Mouse (Mus musculus) G1E (cell line): ENCODE data around the gene Krt26. TPM values are rescaled to one million over a fixed set of nuclear protein-coding genes. Genes with fewer than 3 reads are reported as not detected.

ENCODE experiments used
- ATAC-seq: 2 replicates; pipeline ENCODE4 v1.8.0; 2016; ENCODE audit warnings: mild to moderate bottlenecking; ENCODE audit not compliant: insufficient number of reproducible peaks, poor library complexity, low FRiP score, severe bottlenecking; ENCODE audit errors: extremely low read depth
- DNase-seq: peaks from one replicate; pipeline ENCODE4 v3.0.0; 2012; ENCODE audit warnings: low spot score
- H3K27me3 ChIP-seq: 2 replicates; pipeline ENCODE4 v1.6.1; 2012; ENCODE audit warnings: mild to moderate bottlenecking, low read length, inconsistent platforms; ENCODE audit not compliant: insufficient read depth
- H3K36me3 ChIP-seq: replicated peaks from 2 replicates; pipeline ENCODE3; 2012; ENCODE audit warnings: mild to moderate bottlenecking, inconsistent platforms
- H3K4me1 ChIP-seq: 2 replicates; pipeline ENCODE4 v1.6.1; 2012; ENCODE audit warnings: low read depth, low read length, inconsistent platforms, mixed read lengths; ENCODE audit not compliant: insufficient read depth
- H3K4me3 ChIP-seq: 2 replicates; pipeline ENCODE4 v1.5.1; 2012; ENCODE audit warnings: low read depth, mild to moderate bottlenecking, inconsistent platforms, low read length, moderate library complexity, mixed read lengths
- H3K9me3 ChIP-seq: replicated peaks from 2 replicates; pipeline ENCODE4 v1.6.1; 2012; ENCODE audit warnings: inconsistent platforms
- CTCF ChIP-seq: IDR thresholded peaks from 2 replicates; pipeline ENCODE4 v1.5.1; 2012; ENCODE audit warnings: low read depth, low read length, inconsistent platforms, mixed read lengths
- GATA1 ChIP-seq: IDR thresholded peaks from 2 replicates; pipeline ENCODE4 v1.6.1; 2012; ENCODE audit warnings: borderline replicate concordance, low read length, inconsistent platforms, mixed read lengths
- GATA2 ChIP-seq: IDR thresholded peaks from 2 replicates; pipeline ENCODE4 v1.6.1; 2012; ENCODE audit warnings: low read depth, low read length, inconsistent platforms, borderline replicate concordance
- POLR2AphosphoS5 ChIP-seq: IDR thresholded peaks from 2 replicates; pipeline ENCODE4 v1.6.1; 2012; ENCODE audit warnings: low read depth, low read length, inconsistent platforms; ENCODE audit not compliant: insufficient replicate concordance
- TAL1 ChIP-seq: conservative IDR thresholded peaks from 2 replicates; pipeline ENCODE4 v1.6.1; 2012; ENCODE audit warnings: low read depth, low read length, inconsistent platforms, mixed read lengths
- polyA plus RNA-seq: library from polyadenylated mRNA; stranded (reverse); fragments of >175 nt; gene quantifications from 2 replicates; pipeline ENCODE4 v1.2.3, GENCODE M21; 2012
- total RNA-seq, 2 experiments: library from RNA; stranded (forward) in 1 of 2; stranded (reverse) in 1 of 2; fragments of 200-1000 nt in 1 of 2; fragments of >200 nt in 1 of 2; fragmentation: Nextera tagmentation in 1 of 2; gene quantifications; 2 replicates each; pipeline ENCODE4 v1.2.3; 2014 to 2017

Krt26 gene
- total and polyA plus RNA-seq, 3 experiments = 0.11 TPM; not detected in 2

DNA sequence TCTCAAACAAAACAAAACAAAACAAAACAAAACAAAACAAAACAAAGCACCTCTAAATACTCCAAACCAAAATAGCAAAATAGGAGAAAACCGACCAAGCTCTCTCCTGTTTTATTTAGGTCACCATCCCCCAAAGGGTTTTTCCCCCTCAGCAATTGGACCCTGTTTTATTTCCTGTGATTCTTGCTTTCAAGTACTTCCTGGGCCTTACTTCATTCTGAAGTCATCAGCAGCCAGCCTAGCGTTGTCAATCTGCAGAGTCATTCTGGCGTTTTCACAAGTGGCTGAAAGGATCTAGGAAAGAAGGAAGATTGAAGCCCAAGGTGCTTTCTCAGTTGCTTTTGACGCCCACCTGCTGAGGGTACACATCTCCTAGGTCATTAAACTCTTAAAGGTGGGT, 54.4 kb downstream of the Krt26 start:
- H3K9me3 ChIP-seq = no peaks in the 10 kb centered on the region
- no peaks in the 10 kb centered on the region for H3K4me1 ChIP-seq
- H3K27me3 ChIP-seq = peaks cover 10% of the 10 kb centered on the region; the same call in 1 of the 2 replicates
- no peaks in the 10 kb centered on the region for H3K36me3 ChIP-seq
- H3K4me3 ChIP-seq = no peak overlapping the region
- no peak for DNase-seq
- ATAC-seq = no peak
- TF ChIP-seq POLR2AphosphoS5 (no peak), CTCF (no peak), GATA1 (no peak), GATA2 (no peak), TAL1 (no peak)

- no peak for DNase-seq
- H3K4me3 ChIP-seq = no peak overlapping the region
- no peaks in the 10 kb centered on the region for H3K36me3 ChIP-seq
- H3K27me3 ChIP-seq = peaks cover 10% of the 10 kb centered on the region; the same call in 1 of the 2 replicates
- TF ChIP-seq GATA1 (no peak), POLR2AphosphoS5 (no peak), TAL1 (no peak), CTCF (no peak), GATA2 (no peak)
- H3K9me3 ChIP-seq = no peaks in the 10 kb centered on the region
- H3K4me1 ChIP-seq = no peaks in the 10 kb centered on the region
- ATAC-seq = no peak
Measured at GRCm38 (mm10) chr11:99281116-99281515, 56.6 kb downstream of the Krt26 start.

DNA sequence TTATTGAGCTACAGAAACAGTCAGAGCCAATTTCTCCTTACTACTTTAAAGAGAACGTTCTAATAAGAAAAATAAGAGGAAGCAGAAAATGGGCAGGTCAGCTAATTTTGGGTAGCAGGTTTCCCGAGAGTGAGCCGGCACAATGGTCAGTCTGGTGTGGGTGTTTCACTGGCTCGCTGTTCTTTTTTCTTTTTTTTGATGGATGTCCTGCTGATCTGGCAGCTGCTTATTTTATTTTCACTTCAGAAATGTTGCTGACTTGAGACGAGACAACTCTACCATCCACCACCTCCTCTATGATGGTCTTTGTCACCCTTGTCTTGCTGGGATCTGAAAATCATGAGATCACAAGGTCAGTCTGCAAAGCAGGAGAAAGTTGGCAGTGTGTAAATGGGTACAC, 57.8 kb downstream of the Krt26 start:
- H3K36me3 ChIP-seq = no peaks in the 10 kb centered on the region
- ATAC-seq (no peak), DNase-seq (no peak)
- H3K9me3 ChIP-seq = no peaks in the 10 kb centered on the region
- peaks cover 9% of the 10 kb centered on the region; the same call in 1 of the 2 replicates for H3K27me3 ChIP-seq
- TF ChIP-seq GATA1 (no peak), CTCF (no peak), POLR2AphosphoS5 (no peak), GATA2 (no peak), TAL1 (no peak)
- no peak overlapping the region for H3K4me3 ChIP-seq
- no peaks in the 10 kb centered on the region for H3K4me1 ChIP-seq

Other genes with a start within 250 kb of the Krt26 start
- gene Tns4, start 248.7 kb downstream of the Krt26 start, total RNA-seq (2014; fragmentation: Nextera tagmentation) = not detected in 2 replicates
- 1.4 TPM in 2 replicates for gene Tns4, start 248.7 kb downstream of the Krt26 start, total RNA-seq (2017)
- gene Tns4, start 248.7 kb downstream of the Krt26 start, polyA plus RNA-seq = 0.02 and 0.22 TPM in 2 replicates
- gene Ccr7, start 182.9 kb downstream of the Krt26 start, total RNA-seq (2014; fragmentation: Nextera tagmentation) = not detected in 2 replicates
- gene Ccr7, start 182.9 kb downstream of the Krt26 start, total RNA-seq (2017) = 0.11 TPM in 1 of 2 replicates, not detected in the other
- gene Ccr7, start 182.9 kb downstream of the Krt26 start, polyA plus RNA-seq = not detected in 2 replicates
- 168 and 175 TPM in 2 replicates for gene Smarce1, start 106.9 kb downstream of the Krt26 start, total RNA-seq (2014; fragmentation: Nextera tagmentation)
- gene Smarce1, start 106.9 kb downstream of the Krt26 start, total RNA-seq (2017) = 144 and 160 TPM in 2 replicates
- 373 and 391 TPM in 2 replicates for gene Smarce1, start 106.9 kb downstream of the Krt26 start, polyA plus RNA-seq
- gene Krt222, start 93.9 kb downstream of the Krt26 start, total RNA-seq (2014; fragmentation: Nextera tagmentation) = not detected in 2 replicates
- gene Krt222, start 93.9 kb downstream of the Krt26 start, total RNA-seq (2017) = 0.05 and 0.17 TPM in 2 replicates
- gene Krt222, start 93.9 kb downstream of the Krt26 start, polyA plus RNA-seq = not detected in 2 replicates
- gene Krt24, start 52.7 kb downstream of the Krt26 start, total RNA-seq (2014; fragmentation: Nextera tagmentation) = not detected in 2 replicates
- gene Krt24, start 52.7 kb downstream of the Krt26 start, total RNA-seq (2017) = not detected in 2 replicates
- gene Krt24, start 52.7 kb downstream of the Krt26 start, polyA plus RNA-seq = not detected in 2 replicates
- gene Krt25, start 15.0 kb downstream of the Krt26 start, total RNA-seq (2014; fragmentation: Nextera tagmentation) = not detected in 2 replicates
- gene Krt25, start 15.0 kb downstream of the Krt26 start, total RNA-seq (2017) = not detected in 2 replicates
- gene Krt25, start 15.0 kb downstream of the Krt26 start, polyA plus RNA-seq = not detected in 2 replicates
- not detected in 2 replicates for gene Krt27, start 13.1 kb upstream of the Krt26 start, total RNA-seq (2014; fragmentation: Nextera tagmentation)
- not detected in 2 replicates for gene Krt27, start 13.1 kb upstream of the Krt26 start, total RNA-seq (2017)
- not detected in 2 replicates for gene Krt27, start 13.1 kb upstream of the Krt26 start, polyA plus RNA-seq
- not detected in 2 replicates for gene Krt28, start 36.9 kb upstream of the Krt26 start, total RNA-seq (2014; fragmentation: Nextera tagmentation)
- 0.11 TPM in 1 of 2 replicates, not detected in the other for gene Krt28, start 36.9 kb upstream of the Krt26 start, total RNA-seq (2017)
- not detected in 2 replicates for gene Krt28, start 36.9 kb upstream of the Krt26 start, polyA plus RNA-seq
- 5.6 and 8.6 TPM in 2 replicates for gene Krt10, start 51.4 kb upstream of the Krt26 start, total RNA-seq (2014; fragmentation: Nextera tagmentation)
- 1.7 and 2.0 TPM in 2 replicates for gene Krt10, start 51.4 kb upstream of the Krt26 start, total RNA-seq (2017)
- 8.5 and 12.5 TPM in 2 replicates for gene Krt10, start 51.4 kb upstream of the Krt26 start, polyA plus RNA-seq
- gene Krt12, start 84.3 kb upstream of the Krt26 start, total RNA-seq (2014; fragmentation: Nextera tagmentation) = not detected in 2 replicates
- 0.06 TPM in 1 of 2 replicates, not detected in the other for gene Krt12, start 84.3 kb upstream of the Krt26 start, total RNA-seq (2017)
- gene Krt12, start 84.3 kb upstream of the Krt26 start, polyA plus RNA-seq = not detected in 2 replicates
- not detected in 2 replicates for gene Krt20, start 100.2 kb upstream of the Krt26 start, total RNA-seq (2014; fragmentation: Nextera tagmentation)
- not detected in 2 replicates for gene Krt20, start 100.2 kb upstream of the Krt26 start, total RNA-seq (2017)
- not detected in 2 replicates for gene Krt20, start 100.2 kb upstream of the Krt26 start, polyA plus RNA-seq
- not detected in 2 replicates for gene Krt23, start 155.2 kb upstream of the Krt26 start, total RNA-seq (2014; fragmentation: Nextera tagmentation)
- gene Krt23, start 155.2 kb upstream of the Krt26 start, total RNA-seq (2017) = not detected in 2 replicates
- gene Krt23, start 155.2 kb upstream of the Krt26 start, polyA plus RNA-seq = not detected in 2 replicates
- gene Krt39, start 183.4 kb upstream of the Krt26 start, total RNA-seq (2014; fragmentation: Nextera tagmentation) = not detected in 2 replicates
- gene Krt39, start 183.4 kb upstream of the Krt26 start, total RNA-seq (2017) = 0.05 TPM in 1 of 2 replicates, not detected in the other
- not detected in 2 replicates for gene Krt39, start 183.4 kb upstream of the Krt26 start, polyA plus RNA-seq
- gene Krt40, start 205.2 kb upstream of the Krt26 start, total RNA-seq (2014; fragmentation: Nextera tagmentation) = not detected in 2 replicates
- 0.16 TPM in 1 of 2 replicates, not detected in the other for gene Krt40, start 205.2 kb upstream of the Krt26 start, total RNA-seq (2017)
- not detected in 2 replicates for gene Krt40, start 205.2 kb upstream of the Krt26 start, polyA plus RNA-seq
- gene Krtap3-3, start 212.9 kb upstream of the Krt26 start, total RNA-seq (2014; fragmentation: Nextera tagmentation) = not detected in 2 replicates
- gene Krtap3-3, start 212.9 kb upstream of the Krt26 start, total RNA-seq (2017) = not detected in 2 replicates
- not detected in 2 replicates for gene Krtap3-3, start 212.9 kb upstream of the Krt26 start, polyA plus RNA-seq
- not detected in 2 replicates for gene Krtap3-2, start 218.9 kb upstream of the Krt26 start, total RNA-seq (2014; fragmentation: Nextera tagmentation)
- 0.16 and 0.23 TPM in 2 replicates for gene Krtap3-2, start 218.9 kb upstream of the Krt26 start, total RNA-seq (2017)
- not detected in 2 replicates for gene Krtap3-2, start 218.9 kb upstream of the Krt26 start, polyA plus RNA-seq
- gene Gm11939, start 221.5 kb upstream of the Krt26 start, total RNA-seq (2014; fragmentation: Nextera tagmentation) = not detected in 2 replicates
- not detected in 2 replicates for gene Gm11939, start 221.5 kb upstream of the Krt26 start, total RNA-seq (2017)
- gene Gm11939, start 221.5 kb upstream of the Krt26 start, polyA plus RNA-seq = not detected in 2 replicates
- gene Krtap3-1, start 228.7 kb upstream of the Krt26 start, total RNA-seq (2014; fragmentation: Nextera tagmentation) = not detected in 2 replicates
- gene Krtap3-1, start 228.7 kb upstream of the Krt26 start, total RNA-seq (2017) = not detected in 2 replicates
- not detected in 2 replicates for gene Krtap3-1, start 228.7 kb upstream of the Krt26 start, polyA plus RNA-seq
- gene Krtap1-5, start 243.1 kb upstream of the Krt26 start, total RNA-seq (2014; fragmentation: Nextera tagmentation) = not detected in 2 replicates
- gene Krtap1-5, start 243.1 kb upstream of the Krt26 start, total RNA-seq (2017) = 0.11 and 0.12 TPM in 2 replicates
- gene Krtap1-5, start 243.1 kb upstream of the Krt26 start, polyA plus RNA-seq = not detected in 2 replicates
- not detected in 2 replicates for gene Krtap1-4, start 245.7 kb upstream of the Krt26 start, total RNA-seq (2014; fragmentation: Nextera tagmentation)
- 0.41 TPM in 1 of 2 replicates, not detected in the other for gene Krtap1-4, start 245.7 kb upstream of the Krt26 start, total RNA-seq (2017)
- not detected in 2 replicates for gene Krtap1-4, start 245.7 kb upstream of the Krt26 start, polyA plus RNA-seq